Mouse (Mus musculus): Measurements from ENCODE around the gene Rhod.

GRCm38 (mm10) chr19:4404840-4405239 is 34.4 kb downstream of the Rhod start:
- TF ChIP-seq TAL1 (IDR thresholded peaks at IDR 0.05; ENCODE audit: low read length): no peak
- no peak for TF ChIP-seq GATA1 (IDR thresholded peaks at IDR 0.05; ENCODE audit: low read length)
